Mouse (Mus musculus): ENCODE measurements around the gene 2310061I04Rik.

GRCm38 (mm10) chr17:35843514-35843913, 53.7 kb downstream of the 2310061I04Rik start:
- no peak for TF ChIP-seq CTCF (IDR thresholded peaks at IDR 0.05; ENCODE audit: extremely low read depth, insufficient read depth, low read length)
- TF ChIP-seq POLR2A (IDR thresholded peaks at IDR 0.05; ENCODE audit: extremely low read depth, insufficient read depth, low read length) = no peak
